Mouse (Mus musculus): ENCODE measurements around the gene Alb. TPM values are rescaled to one million over a fixed set of nuclear protein-coding genes. Genes with fewer than 3 reads are reported as not detected.

The Alb gene
- polyA plus RNA-seq (2012; rRNA removed): 131 and 403 TPM in 2 replicates

GRCm38 (mm10) chr5:90460619-90461018, at the start of gene Alb:
Gene Alb, plus strand, starts transcription at chr5:90460897.

GRCm38 (mm10) chr5:90490518-90490917, 29.8 kb downstream of the Alb start, which contains the start of gene Afp:
Gene Afp, plus strand, starts transcription at chr5:90490737.

GRCm38 (mm10) chr5:90518356-90519100, 57.8 kb downstream of the Alb start, which contains the start of gene Afm:
Gene Afm, plus strand, starts transcription at chr5:90518932.

Other genes starting within 250 kb of the Alb start
- gene Cox18, start 236.9 kb upstream of the Alb start, polyA plus RNA-seq (2012; rRNA removed): 16.7 and 23.8 TPM in 2 replicates
- 37.1 and 58.9 TPM in 2 replicates for gene Ankrd17, start 94.3 kb upstream of the Alb start, polyA plus RNA-seq (2012; rRNA removed)
- gene Gm9958, start 93.7 kb upstream of the Alb start, polyA plus RNA-seq (2012; rRNA removed): 1.4 and 4.6 TPM in 2 replicates
- 386 and 397 TPM in 2 replicates for gene Afp, start 29.8 kb downstream of the Alb start, polyA plus RNA-seq (2012; rRNA removed)
- gene Afm, start 58.0 kb downstream of the Alb start, polyA plus RNA-seq (2012; rRNA removed): 0.46 and 1.0 TPM in 2 replicates
- 0.04 and 0.11 TPM in 2 replicates for gene 5830473C10Rik, start 100.2 kb downstream of the Alb start, polyA plus RNA-seq (2012; rRNA removed)
- gene Rassf6, start 179.8 kb downstream of the Alb start, polyA plus RNA-seq (2012; rRNA removed): 0.46 and 0.83 TPM in 2 replicates